Mouse (Mus musculus) bone marrow, adult 2 months (tissue): Measurements from ENCODE around the gene Olfr1047.

Experiments
- CTCF ChIP-seq: fragments of 200-500 bp; IDR thresholded peaks from 2 replicates; pipeline ENCODE4 v1.5.1; 2011; ENCODE audit warnings: low read length, control low read depth; ENCODE audit not compliant: control insufficient read depth, insufficient read depth
- POLR2A ChIP-seq: fragments of 200-500 bp; IDR thresholded peaks from 2 replicates; pipeline ENCODE4 v1.6.1; 2011; ENCODE audit warnings: low read depth, mild to moderate bottlenecking, control low read depth, low read length, borderline replicate concordance; ENCODE audit not compliant: control insufficient read depth

DNA sequence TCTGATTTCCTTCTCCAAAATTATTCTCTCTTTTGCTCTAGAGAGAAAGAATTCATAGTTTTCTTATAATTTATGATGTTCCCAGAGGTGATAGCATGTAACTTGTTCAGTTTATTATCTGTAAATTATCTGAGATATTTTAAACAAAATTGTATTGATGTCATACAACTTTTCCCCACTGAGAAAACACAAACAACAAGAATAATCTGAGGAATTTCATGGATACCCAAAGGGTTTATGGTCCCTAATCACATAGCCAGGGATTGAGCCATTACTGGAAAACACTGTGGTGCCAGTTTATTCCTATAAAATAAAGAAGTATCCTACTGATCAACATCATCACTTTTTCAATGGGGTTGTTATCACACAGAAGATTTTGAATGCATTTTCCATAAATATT, 9.0 kb upstream of the Olfr1047 start, which contains the start of gene Olfr1048:
- TF ChIP-seq CTCF (no peak), POLR2A (no peak)
